Mouse (Mus musculus): Measurements from ENCODE around the gene Wdr93.
"Not testable (repeated sequence)": the region's sequence is repeated elsewhere in the genome, so short reads cannot be mapped to it uniquely, and the experiment has no call there.

Wdr93 gene

DNA sequence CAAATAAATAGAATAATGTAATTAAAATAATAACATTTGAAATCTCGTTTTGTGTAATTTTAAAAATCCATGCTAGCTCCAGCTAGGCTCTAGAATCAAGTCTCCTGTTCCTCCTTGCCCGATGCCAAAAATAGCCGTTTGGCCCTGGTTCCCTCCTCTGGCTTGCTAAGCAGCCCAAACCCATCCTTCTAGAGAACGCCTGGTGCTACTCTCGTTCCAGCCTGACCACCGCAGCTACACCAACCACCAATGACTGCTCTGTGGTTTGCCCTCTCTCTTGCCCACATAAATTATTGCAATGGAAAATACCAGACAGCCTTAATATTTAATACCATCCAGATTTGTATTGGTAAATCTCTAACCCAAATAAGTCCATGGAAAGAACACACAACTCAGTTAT lies 4.7 kb downstream of the Wdr93 start:
- DNase-seq (ENCODE audit: extremely low spot score, low read depth, low spot score): no peak

DNA sequence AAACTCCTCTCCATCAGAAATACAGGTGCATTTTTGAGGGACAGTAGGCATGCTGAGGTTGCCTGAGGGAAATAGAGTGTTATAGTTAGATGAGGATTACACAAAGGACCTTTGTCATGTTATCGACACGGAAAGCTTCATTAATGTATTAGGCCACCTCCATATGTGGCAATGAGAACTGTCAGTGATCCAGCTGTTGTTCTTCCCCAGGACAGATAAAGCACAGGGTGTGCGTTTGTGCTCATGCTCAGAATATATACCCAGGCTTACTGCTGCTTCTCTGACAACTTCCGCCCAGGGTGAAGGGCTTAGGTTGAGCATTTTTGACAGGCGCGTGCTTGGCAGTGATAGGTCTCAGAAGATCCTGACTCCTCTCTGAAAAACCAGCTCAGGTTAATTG lies 6.5 kb downstream of the Wdr93 start:
- no peak for DNase-seq (ENCODE audit: extremely low spot score, low read depth, low spot score)

DNA sequence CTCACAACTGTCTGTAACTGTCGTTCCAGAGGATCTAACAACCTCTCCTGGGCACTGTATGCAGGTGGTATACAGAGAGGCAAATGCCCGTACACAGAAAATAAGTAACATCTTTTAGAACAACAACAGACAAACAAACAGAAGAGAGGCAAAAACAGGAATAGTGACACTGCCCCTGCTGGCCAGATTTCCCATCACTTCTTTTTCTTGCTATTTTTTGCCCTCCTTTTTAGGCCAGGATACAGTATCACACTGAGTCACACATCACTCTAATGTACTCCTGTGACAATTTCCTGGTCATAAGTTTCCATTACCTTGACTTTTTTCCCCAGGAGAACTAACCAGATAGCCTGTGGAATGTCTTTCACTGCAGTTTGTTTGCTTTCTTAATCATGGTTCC lies 13.4 kb downstream of the Wdr93 start:
- DNase-seq (ENCODE audit: extremely low spot score, low read depth, low spot score): no peak

DNA sequence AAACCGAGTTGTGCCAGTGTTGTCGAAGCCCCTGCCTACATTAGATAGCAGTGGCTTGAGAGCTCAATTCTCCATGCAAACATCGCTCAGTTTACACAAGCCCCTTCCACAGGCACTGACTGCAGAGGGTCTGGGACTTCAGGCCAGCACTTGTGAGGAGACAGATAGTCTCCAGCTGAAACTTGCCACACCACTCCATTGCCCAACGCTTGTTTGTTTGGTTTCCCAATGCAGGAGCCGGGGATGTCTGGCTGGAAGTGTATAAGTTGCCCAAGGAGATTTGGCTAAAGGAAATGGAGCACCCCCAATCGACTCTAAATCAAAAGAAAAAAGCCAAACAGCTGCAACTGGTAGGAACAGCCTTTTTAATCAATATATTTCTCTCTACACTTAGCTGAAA lies 15.2 kb downstream of the Wdr93 start:
- DNase-seq (ENCODE audit: extremely low spot score, low read depth, low spot score): no peak

DNA sequence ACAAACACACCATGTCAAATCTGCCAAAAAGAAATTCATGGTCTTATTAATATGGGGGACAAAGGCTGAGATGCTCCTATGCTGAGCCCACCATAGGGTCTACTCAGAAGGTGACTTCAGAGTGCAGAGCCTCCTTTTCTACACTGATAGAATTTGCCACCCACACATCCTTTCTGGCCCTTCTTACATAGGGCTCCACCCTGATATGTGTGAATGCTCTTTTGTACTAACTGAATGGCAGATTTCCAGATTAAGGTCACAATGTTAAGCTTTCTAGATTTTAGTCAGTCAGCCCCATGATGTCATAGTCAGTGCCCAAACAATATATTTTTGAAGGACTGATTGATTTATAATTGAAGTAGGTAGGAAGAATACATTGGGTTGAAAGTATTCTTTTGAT lies 16.8 kb downstream of the Wdr93 start:
- no peak for DNase-seq (ENCODE audit: extremely low spot score, low read depth, low spot score)

DNA sequence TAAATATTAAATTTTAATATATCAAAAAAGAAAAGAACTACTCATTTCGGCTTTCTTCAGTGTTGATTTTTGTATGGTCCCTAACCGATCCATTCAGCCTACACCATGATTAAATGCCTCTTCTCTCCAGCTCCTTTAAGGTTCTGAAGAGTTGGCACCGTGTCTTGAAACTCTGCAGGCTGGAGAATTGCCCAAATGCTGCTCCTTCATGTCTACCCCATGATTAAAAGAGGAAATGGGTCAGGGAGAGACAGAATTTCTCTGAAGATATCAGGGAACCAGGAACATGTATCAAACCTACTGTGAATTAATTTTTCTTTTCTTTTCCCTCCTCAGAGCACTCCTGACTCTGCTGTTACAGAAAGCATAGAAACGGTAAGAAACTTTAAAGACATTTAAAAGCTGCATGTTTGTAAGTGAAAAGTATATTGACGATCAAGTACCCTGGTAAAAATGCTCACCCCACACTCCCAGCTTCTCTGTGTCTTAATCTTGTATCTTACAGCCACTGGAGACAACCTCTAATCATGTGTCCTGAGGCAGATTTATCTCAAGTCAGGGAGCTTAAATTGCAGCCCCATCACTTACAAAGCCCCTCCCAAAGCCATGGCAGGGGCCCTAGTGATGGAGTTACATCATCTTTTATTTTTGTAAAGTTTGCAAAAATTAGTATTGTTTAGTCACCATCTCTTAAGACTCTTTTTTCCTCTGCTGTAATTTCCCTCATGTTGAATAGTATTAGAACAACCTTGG lies 18.3 kb downstream of the Wdr93 start:
- no peak for DNase-seq (ENCODE audit: extremely low spot score, low read depth, low spot score)

DNA sequence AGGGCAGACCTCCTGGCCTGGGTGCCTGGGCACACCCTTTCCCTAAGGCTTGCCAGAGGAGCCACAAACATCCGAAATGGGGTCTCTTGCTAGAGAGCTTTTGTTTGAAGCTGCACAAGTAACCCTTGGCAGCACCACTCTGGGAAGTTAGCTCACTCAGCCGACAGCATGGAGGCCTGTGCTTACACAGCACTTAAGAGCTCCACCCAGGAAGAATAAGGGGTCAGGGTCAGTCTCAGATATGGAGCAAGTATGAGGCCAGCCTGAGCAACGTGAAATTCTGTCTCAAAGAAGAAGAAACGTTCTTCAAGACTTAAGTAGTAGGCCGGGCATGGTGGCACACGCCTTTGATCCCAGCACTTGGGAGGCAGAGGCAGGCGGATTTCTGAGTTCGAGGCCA lies 19.1 kb downstream of the Wdr93 start:
- DNase-seq (ENCODE audit: extremely low spot score, low read depth, low spot score): no peak

DNA sequence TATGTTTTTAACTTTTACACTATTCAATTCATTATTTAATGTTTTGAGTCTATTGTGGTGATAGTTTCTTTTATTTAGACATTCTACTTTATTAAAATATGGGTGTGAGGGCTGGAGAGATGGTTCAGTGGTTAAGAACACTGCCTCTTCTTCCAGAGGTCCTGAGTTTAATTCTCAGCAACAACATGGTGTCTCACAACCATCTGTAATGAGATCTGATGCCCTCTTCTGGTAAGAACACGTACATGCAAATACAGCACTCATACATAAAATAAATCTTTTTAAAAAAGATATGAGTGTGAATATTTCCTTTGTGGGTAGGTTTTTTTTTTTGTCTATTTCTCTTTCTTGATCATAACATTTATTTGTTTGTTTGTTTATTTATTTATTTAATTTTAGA lies 23.0 kb downstream of the Wdr93 start:
- no peak for DNase-seq (ENCODE audit: extremely low spot score, low read depth, low spot score)

DNA sequence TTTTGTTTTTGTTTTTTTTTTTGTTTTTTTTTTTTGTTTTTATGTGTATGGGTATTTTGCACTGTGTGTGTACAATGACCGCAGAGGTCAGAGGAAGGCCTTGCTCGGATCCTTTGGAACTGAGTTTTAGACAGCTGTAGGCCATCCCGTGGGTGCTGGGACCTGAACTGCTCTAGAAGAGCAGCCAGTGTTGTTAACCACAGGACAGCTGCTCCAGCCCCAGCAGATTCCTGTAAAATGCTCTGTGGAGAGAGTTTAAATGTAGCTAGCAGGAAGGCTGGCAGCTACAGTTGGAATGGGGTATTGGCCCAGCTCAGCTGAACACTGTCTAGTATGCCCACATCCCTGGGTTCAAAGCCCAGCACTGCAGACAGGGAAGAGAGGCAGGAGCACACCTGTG lies 26.7 kb downstream of the Wdr93 start:
- DNase-seq (ENCODE audit: extremely low spot score, low read depth, low spot score): no peak

DNA sequence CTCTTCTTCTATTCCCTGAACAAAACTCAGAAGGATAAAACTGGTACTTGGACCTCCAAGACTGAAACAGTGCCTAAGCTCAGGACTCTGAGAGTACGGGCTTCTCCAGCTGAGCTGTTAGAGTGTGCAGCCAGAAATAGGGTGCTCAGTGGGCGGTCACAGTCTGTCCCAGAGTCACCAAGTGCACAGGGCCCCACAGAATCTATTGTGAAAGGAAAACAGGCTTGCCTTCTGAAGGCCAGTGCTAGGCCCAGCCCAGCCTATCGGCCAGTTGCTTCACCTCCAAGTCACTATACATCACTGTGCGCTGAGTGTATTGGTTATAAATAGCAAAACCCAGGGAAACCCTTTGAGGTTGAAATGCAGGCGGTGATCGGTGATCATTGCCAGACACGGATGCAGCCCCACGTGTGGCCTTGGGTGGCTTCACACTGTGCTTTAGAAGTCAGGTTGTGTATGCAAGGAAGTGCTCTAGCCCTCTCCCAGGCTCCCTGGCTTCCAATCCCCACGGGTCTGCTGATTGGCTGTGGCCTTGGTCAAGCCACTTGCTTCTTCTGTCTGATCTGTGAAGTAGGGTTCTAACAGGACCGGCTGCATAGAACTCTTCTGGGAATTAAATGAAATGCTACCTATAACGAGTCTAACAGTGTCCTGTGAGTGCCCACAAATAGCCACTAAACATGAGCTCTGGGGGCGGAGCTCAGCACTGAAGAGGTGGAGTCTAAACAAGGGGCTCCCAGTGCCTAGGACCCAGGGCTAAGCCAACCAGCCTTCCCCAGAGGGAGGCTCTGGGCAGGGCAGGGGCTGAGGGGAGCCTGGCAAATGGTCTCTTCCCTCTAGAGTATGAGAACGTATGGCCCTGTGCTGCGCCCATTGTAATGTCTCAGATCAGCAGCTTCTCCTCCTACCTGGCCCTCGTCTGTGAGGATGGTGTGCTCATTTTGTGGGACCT lies 28.9 kb downstream of the Wdr93 start:
- DNase-seq (ENCODE audit: extremely low spot score, low read depth, low spot score): no peak

DNA sequence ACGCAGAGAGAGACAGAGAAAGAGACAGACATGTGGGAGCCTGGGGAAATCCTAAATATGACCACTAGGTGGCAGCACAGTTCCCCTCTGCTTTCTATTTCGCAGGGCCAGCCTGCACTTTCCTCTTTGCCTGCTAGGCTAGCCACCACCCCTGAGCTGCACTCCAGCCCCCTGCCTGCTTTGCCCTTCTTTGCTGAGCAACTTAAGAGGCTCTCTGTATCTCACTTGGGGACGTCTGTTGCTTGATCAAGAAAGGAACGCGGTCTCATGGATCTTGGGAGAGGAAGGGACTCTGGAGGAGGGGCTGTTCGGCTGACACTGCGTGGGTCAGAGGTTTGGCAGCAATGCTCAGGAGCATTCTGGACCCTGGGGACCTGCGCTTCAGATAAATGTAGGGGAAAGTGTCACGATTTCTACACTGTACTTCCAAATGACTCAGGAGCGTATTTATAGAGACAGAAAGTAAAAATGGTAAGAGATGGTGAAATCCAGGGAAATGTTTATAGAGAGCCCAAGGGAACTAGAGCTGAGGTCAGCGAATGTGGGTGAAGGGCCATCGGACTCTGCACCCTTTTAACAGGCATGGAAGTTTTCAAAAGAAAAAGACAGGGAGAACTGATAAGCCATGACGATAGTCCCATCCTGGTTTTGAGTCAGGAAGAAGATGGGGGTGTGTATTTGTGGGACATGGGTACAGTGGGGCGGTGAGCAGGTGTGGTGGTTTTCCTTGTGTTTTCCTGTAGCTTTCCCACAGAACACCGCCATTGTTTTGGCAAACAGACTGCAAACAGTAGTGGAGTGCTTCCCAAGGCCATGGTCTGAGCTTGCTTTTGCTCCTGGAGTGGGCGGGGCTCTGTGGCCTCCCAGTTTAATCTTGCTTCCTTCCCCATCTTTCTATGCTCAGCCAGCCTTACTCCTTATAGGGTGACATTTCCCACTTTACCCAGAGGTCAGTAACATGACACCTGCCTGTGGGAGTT lies 38.0 kb downstream of the Wdr93 start:
- DNase-seq (ENCODE audit: extremely low spot score, low read depth, low spot score): peak; percentile 76

DNA sequence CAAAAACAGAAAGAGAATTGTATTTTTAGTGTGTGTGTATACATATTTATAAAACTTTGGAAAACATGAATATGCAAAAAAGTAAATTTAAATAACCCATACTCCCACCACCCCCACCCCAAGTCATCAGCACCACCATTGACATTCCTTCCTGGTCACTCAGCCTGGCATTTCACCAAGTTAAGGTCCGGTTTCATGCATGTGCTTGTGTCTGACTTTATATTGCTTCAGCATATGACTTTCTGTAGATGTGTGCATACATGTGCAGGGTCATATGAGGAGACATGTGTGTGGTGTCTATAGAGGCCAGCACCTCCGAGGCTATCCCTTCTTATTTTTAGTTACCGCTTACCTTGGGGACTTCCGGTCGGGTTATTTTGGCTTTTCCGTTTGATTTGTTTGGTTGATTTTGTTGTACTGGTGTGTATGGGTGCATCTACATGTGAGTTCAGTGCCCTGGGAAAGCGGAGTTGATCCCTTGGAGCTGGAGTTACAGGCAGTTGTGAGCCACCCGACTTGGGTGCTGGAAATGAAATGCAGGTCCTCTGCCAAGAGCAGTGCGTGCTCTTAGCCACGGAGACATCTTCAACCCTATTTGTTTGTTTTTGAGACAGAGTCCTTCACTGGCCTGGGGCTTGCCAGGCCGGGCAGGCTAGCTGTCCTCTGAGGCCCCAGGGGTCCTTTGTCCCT lies 39.0 kb downstream of the Wdr93 start:
- no peak for DNase-seq (ENCODE audit: extremely low spot score, low read depth, low spot score)

DNA sequence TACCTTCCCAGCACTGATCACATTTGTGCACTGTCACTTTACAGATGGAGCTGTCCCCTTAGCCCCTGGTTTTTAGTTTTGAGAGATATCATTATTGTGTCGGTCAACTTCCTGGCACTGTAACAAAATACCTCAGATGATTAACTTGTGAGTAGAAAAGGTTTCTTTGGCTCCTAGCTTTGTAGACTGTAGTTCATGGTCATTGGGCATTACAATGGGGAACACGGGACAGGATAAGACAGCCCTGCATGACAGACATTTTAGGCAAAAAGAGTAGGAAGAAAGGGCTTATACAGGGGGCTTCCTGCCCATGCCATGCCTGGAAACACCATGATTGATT lies 39.5 kb downstream of the Wdr93 start:
- no peak for DNase-seq (ENCODE audit: extremely low spot score, low read depth, low spot score)

DNA sequence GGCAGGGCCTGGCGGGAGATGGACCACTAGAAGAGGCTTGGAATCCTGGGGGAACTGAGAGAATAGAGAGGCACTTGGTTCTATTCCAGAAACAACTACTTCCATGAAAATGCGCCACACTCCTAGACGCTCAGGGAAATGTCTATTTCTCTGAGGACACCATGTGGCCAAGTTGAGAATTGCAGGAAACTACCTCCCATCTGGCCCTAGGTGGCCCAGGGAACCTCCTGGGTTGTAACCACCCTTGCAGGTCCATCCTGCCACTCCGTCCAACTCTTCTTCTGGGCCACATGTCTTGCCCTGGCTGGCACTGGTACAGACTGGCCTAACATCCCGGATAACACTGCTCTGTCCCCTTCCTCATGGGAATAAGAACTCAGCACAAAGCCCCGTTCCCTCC lies 43.3 kb downstream of the Wdr93 start:
- DNase-seq (ENCODE audit: extremely low spot score, low read depth, low spot score): peak; percentile 71

DNA sequence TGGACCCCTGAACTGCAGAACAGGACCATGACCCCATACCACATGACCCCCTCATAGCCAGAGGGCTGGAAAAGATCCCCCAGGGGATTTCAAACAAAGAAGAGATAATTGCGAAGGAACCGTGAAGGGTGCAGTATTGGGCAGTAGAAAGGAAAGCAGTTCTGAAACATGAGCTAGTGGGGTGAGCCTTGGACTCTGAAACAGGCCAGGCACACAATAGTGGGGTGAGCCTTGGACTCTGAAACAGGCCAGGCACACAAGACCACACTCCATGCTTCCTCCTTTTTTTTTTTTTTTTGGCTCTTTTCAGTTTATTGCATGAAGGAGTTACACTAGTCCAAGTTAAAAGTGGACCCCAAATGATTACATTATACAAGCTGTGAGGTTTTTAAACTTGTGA lies 46.8 kb downstream of the Wdr93 start:
- DNase-seq (ENCODE audit: extremely low spot score, low read depth, low spot score): not testable (repeated sequence)

DNA sequence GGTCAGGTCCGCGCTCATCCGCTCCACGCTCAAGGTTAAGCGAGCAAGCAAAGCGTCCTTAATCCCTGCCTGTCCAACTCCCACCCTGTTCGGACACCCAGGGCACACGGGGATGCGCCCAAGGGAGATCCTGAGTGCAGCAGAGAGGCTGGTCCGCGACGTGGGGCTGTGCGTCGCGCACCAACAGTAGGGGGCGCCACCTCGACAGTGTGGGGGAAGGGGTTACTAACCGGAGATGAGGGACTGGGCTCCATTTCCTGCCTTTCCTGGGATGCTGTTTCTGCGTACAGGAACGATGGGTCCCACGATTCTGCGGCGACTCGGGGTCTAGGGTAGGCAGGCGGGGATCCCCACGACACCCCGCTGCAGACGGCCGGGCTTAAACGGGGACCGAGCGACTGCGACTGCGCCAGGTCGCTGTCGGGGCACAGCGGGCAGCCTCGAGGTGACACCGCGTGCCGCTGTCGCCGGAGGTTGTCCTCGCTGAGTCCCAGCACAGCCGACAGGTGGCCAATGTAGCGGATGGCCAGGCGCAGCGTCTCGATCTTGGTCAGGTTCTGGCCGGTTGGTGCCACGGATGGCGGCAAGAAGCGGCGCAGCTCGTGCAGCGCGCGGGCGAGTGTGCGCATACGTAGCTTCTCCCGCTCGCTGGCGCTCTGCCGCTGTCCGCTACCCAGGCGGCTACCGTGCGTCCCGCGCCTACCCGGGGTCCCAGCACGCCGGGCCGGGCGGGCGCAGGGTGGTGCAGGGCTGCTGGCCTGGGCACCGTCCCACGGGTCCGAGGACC lies 49.9 kb downstream of the Wdr93 start:
- DNase-seq (ENCODE audit: extremely low spot score, low read depth, low spot score): no peak

DNA sequence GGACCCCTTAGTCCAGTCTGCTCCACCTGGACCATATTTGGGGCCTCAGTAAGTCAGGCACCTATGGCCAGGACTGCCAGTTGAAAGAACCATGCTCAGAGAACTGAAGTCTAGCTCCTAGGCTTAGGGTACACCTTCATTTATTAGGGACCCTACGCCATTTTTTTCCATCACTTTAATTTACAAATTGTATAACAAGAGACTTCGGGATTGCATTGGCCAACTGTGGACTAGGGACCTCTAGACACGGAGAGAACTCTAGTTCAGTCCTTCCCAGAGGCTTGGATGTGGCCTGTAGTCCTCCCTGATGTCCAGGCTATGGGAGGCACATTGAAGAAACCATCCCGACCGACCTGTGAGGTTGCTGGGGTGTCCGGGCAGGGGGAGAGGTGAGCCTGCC lies 50.7 kb downstream of the Wdr93 start, which contains the start of gene Mesp1:
Gene Mesp1 (minus strand): TSS at position 101 of the 400 bp plus-strand sequence.
- DNase-seq (ENCODE audit: extremely low spot score, low read depth, low spot score): no peak

DNA sequence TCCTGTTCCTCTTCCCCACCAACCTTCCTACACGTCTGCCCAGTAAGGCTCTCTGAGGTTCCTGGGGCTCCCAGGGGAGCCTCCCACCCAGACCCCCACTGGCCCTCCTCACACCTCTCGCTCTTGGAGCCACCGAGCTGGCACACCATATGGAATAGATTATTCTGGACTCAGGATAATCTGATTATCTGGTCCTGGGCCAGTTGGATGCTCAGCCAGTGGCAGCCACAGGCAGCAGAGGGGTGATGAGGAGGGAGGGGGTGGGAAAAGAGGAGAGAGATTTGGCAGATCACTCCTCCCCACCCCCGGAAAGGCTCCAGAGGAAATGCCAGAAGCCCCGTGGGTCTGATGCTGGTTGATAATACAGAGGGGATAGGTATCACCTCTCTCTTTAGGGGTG lies 55.6 kb downstream of the Wdr93 start:
- no peak for DNase-seq (ENCODE audit: extremely low spot score, low read depth, low spot score)

DNA sequence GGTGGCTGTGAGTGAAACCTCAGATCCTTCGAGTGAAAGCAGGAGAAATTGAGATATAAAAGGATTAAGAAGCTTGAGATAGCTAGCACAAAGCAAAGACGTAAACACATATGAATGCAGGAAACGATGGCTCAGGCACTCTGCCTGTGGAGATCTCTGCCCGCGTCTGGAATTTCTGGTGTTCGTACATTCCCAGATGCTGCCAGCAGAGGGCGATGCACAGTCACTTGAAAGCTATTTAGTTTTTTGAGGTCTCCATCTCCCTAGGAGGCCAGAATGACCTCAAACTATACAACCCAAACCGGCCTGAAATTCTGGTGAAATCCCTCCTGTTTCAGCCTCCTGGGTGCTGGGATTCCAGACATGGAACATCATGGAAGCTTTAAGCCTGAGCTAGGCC lies 56.1 kb downstream of the Wdr93 start:
- peak; percentile 88 for DNase-seq (ENCODE audit: extremely low spot score, low read depth, low spot score)

DNA sequence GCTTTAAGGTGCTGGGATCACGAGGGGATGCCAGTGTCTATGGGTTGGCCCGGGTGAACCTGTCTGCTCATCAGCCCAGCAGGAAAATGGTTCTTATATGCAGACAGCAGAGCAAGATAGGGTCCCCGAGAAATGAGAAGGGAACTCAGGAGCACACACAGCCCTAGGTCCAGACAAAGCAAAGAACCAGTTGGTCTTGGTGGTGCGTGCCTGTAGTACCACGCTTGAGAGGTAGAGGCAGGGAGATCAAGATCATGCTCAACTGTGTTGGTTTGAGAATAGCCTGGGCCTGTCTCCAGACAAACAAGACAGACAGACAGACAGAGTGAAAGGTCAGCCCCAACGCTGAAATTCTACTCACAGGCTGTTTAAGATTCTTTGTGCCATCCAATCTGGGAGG lies 56.5 kb downstream of the Wdr93 start:
- no peak for DNase-seq (ENCODE audit: extremely low spot score, low read depth, low spot score)
